Comparison of ENCODE assay signal across 7 mouse cellular contexts in the genomic region with DNA sequence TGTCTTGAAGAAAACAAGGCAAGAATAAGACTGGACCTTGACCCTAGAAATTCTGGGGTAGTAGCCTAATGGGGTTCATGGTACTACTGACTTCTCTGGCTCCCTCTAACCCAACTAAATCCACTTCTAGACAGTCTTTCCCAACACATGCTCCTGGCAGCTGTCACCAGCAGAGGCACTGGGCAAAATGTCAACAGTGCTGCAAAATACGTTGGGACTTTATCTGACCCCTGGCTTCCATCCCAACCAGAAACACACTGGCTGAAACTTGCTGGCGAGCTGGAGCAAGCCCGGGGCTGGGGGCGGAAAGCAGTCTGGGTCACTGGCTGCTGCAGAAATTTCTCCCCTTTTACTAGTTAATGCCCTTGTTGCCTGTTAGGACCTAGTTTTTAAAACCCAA. TPM values are rescaled to one million over a fixed set of nuclear protein-coding genes. Genes with fewer than 3 reads are reported as not detected.
DNase-seq lines count a peak whose midpoint lies in the region; ATAC-seq lines count a peak whose summit lies in the region.

No protein-coding gene starts in this region.

- H3K9me3 ChIP-seq in midbrain, embryonic 12.5 days, result no peaks in the 10 kb centered on the region

- 14% methylated on average over 4 of the region's 4 CpGs for WGBS in midbrain, embryonic 12.5 days

- H3K27me3 ChIP-seq in midbrain, embryonic 12.5 days, result 0 out of 2 replicates have a peak, but pooled peaks cover 8% of the 10 kb centered on the region

- peak overlapping the region; percentile 35 for H3K27ac ChIP-seq in midbrain, embryonic 12.5 days (replicated peaks)

- no peaks in the 10 kb centered on the region for H3K36me3 ChIP-seq in midbrain, embryonic 12.5 days

- H3K4me1 ChIP-seq in midbrain, embryonic 12.5 days, result peaks cover 32% of the 10 kb centered on the region

- H3K4me2 ChIP-seq in midbrain, embryonic 12.5 days (replicated peaks), result peak overlapping the region; percentile 47

- peak overlapping the region; percentile 22; the same call in 1 of the 2 replicates for H3K4me3 ChIP-seq in midbrain, embryonic 12.5 days

- peak; percentile 84 for DNase-seq in adrenal gland, adult 8-10 months
- DNase-seq in fibroblast of lung, adult 2 months (ENCODE audit: low read depth), result peak; percentile 90
- peak; percentile 94 to 95 for DNase-seq in heart, postnatal 10 days
- DNase-seq in kidney, postnatal 36 days, result peak; percentile 86 to 94
- DNase-seq in frontal cortex, postnatal 25 days (ENCODE audit: low spot score in 2 of 2), result no peak

- intact Hi-C loops in heart, postnatal 10 days (cut with DNase I), result loop anchor here (2.0 kb wide), 2 partner anchors 35 to 57 kb away; partner anchors contain the start of gene Ddit4

- 0 out of 2 replicates have a peak overlapping the region, but pooled peaks have one; percentile 34 for H3K9ac ChIP-seq in midbrain, embryonic 12.5 days (replicated peaks)

- ATAC-seq in midbrain, embryonic 12.5 days (ENCODE audit: low FRiP score, low read depth), result no peak
- ATAC-seq in megakaryocyte progenitor cell, adult 5-6 weeks (replicated peaks; ENCODE audit: poor library complexity), result no peak; the same call in 1 of the 2 replicates

RNA-seq across cellular contexts. Expression of gene Ddit4, which starts 35.5 kb away (rescaled TPM):
- total RNA-seq in adrenal gland, adult 8-10 months (2022), result 10 to 100 TPM; 27.9 to 91.5 (median 34.7) TPM
- 100 to 1,000 TPM in 1 of 2 experiments, 10 to 100 TPM in 1; 65.8 to 116 TPM for total RNA-seq in heart, postnatal 10 days (2021)
- polyA plus RNA-seq in midbrain, embryonic 12.5 days (2016; fragmentation: Nextera tagmentation; extraction: Ambion mirVana), result 47.6 and 51.6 TPM in 2 replicates
- 0.37 and 2.4 TPM in 2 replicates for total RNA-seq in megakaryocyte progenitor cell, adult 5-6 weeks (2015)
- total RNA-seq in megakaryocyte progenitor cell, adult 5-6 weeks (2017), result 0.41 and 0.42 TPM in 2 replicates

RNA-seq across cellular contexts. Expression of gene Dnajb12, which starts 36.8 kb away (rescaled TPM):
- 10 to 100 TPM; 59.3 to 67.0 (median 62.9) TPM for total RNA-seq in adrenal gland, adult 8-10 months (2022)
- 10 to 100 TPM; 35.2 to 41.9 TPM for total RNA-seq in heart, postnatal 10 days (2021)
- polyA plus RNA-seq in midbrain, embryonic 12.5 days (2016; fragmentation: Nextera tagmentation; extraction: Ambion mirVana), result 22.5 and 22.7 TPM in 2 replicates
- 21.1 and 23.3 TPM in 2 replicates for total RNA-seq in megakaryocyte progenitor cell, adult 5-6 weeks (2015)
- total RNA-seq in megakaryocyte progenitor cell, adult 5-6 weeks (2017), result 19.3 and 20.2 TPM in 2 replicates

Comparison
In these comparisons a context has a peak if more than half of its experiments do, and no peak if none do; other contexts are left out.
1. DNase-seq: peak in adrenal gland, adult 8-10 months (single experiment), fibroblast of lung, adult 2 months (single experiment), heart, postnatal 10 days (2 of 2) and kidney, postnatal 36 days (2 of 2); none in frontal cortex, postnatal 25 days (0 of 2).
2. RNA of gene Ddit4, which starts 35.5 kb away (total RNA-seq): 65.8 to 116 TPM in heart, postnatal 10 days and 27.9 to 91.5 TPM in adrenal gland, adult 8-10 months; 0.37 to 2.4 TPM in megakaryocyte progenitor cell, adult 5-6 weeks; every median in the first group is over 4 times any median in the second.